Mouse (Mus musculus) subcutaneous adipose tissue, adult 2 months (tissue): ENCODE results near the gene Usf3. TPM values are rescaled to one million over a fixed set of nuclear protein-coding genes. Genes with fewer than 3 reads are reported as not detected.

Experiments
- polyA plus RNA-seq: library from polyadenylated mRNA; depleted of rRNA; stranded (reverse); fragments of >200 nt; gene quantifications from 2 replicates; pipeline ENCODE4 v1.2.3, GENCODE M21; 2012; ENCODE audit warnings: low replicate concordance; rRNA removed

The Usf3 gene
- polyA plus RNA-seq, result 7.1 and 11.2 TPM in 2 replicates

DNA sequence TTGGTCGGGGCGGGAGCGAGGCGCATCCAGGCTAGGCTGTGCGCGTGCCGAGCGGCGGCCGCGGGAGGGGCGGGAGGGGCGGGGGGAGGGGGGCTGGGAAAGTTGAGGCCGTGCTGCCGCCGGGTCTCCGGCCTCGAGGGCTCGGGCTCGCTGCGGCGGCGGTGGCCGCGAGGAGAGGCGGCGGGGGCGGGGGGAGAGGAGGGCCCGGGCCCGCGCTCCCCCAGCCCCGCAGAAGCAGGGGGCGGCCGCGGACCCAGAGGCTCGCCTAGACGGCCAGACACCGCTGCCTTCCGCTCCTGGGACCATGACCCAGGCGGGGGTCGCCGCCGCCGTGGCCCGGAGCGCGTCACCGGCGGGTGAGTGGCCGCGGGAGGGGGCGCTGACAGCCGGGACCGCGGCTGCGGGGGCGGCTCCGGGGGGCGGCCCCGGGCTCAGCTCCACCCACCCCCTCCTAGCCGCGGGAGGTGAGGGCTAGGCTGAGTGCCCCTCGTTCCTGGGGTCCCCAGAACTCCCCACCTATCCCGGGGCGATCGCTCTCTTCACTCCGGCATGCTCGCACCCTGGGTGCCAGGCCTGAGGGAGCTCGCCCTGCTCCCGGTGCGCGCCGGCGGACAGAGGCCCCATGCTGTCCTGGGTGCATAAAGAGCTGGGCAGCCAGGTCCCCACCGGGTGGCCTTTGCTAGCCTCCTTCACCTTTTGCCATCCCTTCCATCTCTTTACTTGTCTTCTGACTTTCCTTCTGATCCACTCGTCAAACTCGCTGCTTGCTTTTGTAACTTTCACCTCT is at the start of gene Usf3:
Gene Usf3, plus strand, starts transcription at position 92 of the 787 bp plus-strand sequence.

DNA sequence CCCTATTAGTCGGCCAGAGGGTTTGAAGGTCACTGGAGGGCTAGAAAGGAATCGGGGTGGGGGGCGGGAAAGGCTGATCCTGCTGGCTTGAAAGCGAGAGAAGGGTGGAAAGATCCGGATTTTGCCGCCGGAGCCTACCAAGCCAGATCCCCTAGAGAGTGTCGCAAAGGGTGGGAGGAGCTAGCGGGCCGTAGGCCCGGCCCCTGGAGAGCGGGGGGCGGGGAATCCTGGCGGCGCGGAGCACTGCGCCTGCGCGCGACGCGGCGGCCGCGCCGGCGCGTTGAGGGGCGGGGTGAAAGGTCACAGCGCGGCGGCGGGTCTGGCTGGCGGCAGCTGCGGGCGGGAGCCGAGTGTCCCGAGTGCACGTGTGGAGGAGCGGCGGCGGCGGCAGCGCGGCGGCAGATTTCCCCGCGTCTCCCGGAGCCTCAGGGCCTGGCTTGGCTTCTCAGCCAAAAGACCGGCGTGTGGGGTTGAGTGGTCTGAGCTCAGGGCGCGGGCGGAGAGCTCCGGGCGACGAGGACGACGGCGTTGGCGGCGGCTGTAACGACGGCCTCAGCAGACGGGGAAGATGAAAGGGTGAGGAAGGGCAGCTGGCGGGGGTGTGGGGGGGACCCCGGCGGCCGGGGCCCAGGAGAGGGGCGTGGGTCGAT is 33.4 kb upstream of the Usf3 start, which contains the start of the genes Atp6v1a and Naa50:
Gene Atp6v1a, minus strand, starts transcription at position 170 of the 650 bp plus-strand sequence.
Gene Naa50, plus strand, starts transcription at position 295 of the 650 bp plus-strand sequence.

Other genes starting within 250 kb of the Usf3 start
- gene Qtrt2, start 246.4 kb upstream of the Usf3 start, polyA plus RNA-seq, result 11.1 and 39.3 TPM in 2 replicates
- gene Zdhhc23, start 193.5 kb upstream of the Usf3 start, polyA plus RNA-seq, result 0.32 and 1.1 TPM in 2 replicates
- gene Gramd1c, start 109.9 kb upstream of the Usf3 start, polyA plus RNA-seq, result 0.40 and 1.7 TPM in 2 replicates
- 35.0 and 38.3 TPM in 2 replicates for gene Atp6v1a, start 33.5 kb upstream of the Usf3 start, polyA plus RNA-seq
- gene Naa50, start 33.4 kb upstream of the Usf3 start, polyA plus RNA-seq, result 6.6 and 14.5 TPM in 2 replicates
- gene Sidt1, start 159.9 kb downstream of the Usf3 start, polyA plus RNA-seq, result 0.40 and 4.4 TPM in 2 replicates
- gene Spice1, start 173.9 kb downstream of the Usf3 start, polyA plus RNA-seq, result 6.8 and 13.1 TPM in 2 replicates
- not detected in 2 replicates for gene Cfap44, start 221.6 kb downstream of the Usf3 start, polyA plus RNA-seq